Mouse (Mus musculus): ENCODE measurements around the gene Adam20.
"Not testable (repeated sequence)": the region's sequence is repeated elsewhere in the genome, so short reads cannot be mapped to it uniquely, and the experiment has no call there.

Adam20 gene

DNA sequence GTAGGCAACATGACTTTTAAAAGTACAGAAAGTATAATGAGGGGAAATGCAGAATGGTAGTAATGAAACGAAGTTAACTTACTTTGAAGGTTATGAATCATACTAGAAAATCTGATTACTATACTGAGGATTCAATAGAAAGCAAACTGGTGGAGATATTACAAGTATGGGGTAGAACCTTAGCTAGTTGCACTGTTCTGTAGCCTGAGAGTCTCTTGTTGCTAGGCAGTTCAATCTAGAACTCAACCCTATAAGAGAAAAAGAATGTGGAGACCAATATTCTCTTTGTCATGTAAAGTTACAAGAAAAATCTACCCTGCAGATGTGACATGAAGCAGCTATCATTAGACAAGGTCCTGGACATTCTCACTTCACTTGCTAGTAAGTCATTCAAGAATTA is at the start of gene Adam20:
TSS of gene Adam20 (plus strand) at position 301 of the 400 bp plus-strand sequence.
- DNase-seq (ENCODE audit: low spot score in 2 of 2) = not testable (repeated sequence)

GRCm38 (mm10) chr8:40751908-40752307 is 41.2 kb upstream of the Adam20 start, which contains the start of gene Adam25:
Gene Adam25, plus strand, starts transcription at chr8:40752208.
- not testable (repeated sequence) for DNase-seq (ENCODE audit: low spot score in 2 of 2)

- no peak for DNase-seq (ENCODE audit: low spot score in 2 of 2)
Measured at GRCm38 (mm10) chr8:40783320-40783719, 9.8 kb upstream of the Adam20 start.

GRCm38 (mm10) chr8:40803379-40804079 is 10.5 kb downstream of the Adam20 start:
- DNase-seq (ENCODE audit: low spot score in 2 of 2) = no peak
